Mouse (Mus musculus): ENCODE data around the gene Cables2. TPM values are rescaled to one million over a fixed set of nuclear protein-coding genes. Genes with fewer than 3 reads are reported as not detected.
"Not testable (repeated sequence)": the region's sequence is repeated elsewhere in the genome, so short reads cannot be mapped to it uniquely, and the experiment has no call there.

The Cables2 gene
- polyA plus RNA-seq, 1 experiment = 28.3 TPM

DNA sequence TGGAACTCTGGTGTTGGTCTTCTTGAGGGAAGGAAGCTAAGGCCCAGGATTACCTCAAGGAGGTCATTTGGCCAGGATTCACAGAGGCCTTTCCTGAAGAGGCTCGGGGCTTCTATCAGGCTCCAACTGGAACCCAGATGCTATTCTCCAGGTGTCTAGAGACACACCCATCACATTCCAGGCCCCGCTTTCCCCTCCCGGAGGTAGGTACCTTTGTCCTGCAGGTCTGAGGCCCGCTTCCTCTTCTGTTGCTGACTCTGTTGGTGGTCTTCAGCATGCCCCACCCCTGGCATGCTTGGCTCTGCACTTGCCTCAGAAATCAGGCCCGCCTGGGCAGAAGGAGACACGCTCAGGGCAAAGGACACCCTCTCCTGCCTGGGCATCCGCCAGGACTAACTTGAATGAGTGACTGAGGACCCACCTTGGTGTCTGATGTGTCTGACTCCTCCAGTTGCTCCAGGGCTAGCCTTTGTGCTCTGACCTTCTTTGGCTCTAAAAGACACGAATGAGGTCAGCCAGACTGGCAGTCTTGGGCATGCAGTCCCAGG is 4.6 kb upstream of the Cables2 start:
- no peak for DNase-seq (ENCODE audit: low spot score)

DNA sequence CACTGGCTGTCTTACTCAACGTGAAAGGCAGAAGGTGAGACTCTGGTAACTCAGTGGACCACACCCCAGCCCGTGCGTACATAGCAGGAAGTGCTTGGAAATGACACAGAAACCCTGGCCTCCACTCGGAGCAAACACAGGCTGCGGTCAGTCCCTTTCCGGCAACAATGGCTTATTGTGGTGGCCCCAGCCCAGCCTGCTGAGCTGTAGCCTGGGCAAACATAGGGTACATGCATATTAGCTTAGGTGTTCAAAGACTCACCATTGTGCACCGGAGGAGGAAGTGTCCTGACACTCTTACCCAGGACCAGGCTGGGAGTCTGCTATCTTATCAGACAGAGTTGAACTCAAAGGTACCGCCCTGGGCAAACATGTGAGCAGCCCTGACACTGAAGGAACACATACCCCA is 3.6 kb upstream of the Cables2 start:
- DNase-seq (ENCODE audit: low spot score) = peak; percentile 41

DNA sequence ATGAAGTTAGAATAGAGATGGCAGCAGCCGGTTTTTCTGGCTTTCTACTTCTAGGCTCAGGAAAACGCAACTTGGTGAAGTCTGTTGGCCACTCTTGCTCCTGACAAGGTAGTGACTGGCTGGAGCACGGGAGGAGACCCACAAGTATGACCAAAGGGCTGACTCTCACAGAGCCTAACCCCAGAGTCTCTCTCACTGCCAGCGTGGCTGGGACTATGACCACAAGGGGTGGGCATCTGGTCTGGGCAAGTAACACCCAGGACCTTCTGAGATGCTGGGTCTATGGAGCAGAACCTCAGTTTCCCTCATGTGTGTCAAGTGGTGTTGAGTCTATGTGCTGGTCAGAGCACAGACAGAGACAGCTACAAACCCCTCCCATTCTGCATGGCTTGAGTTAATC is 3.1 kb upstream of the Cables2 start:
- no peak for DNase-seq (ENCODE audit: low spot score)

DNA sequence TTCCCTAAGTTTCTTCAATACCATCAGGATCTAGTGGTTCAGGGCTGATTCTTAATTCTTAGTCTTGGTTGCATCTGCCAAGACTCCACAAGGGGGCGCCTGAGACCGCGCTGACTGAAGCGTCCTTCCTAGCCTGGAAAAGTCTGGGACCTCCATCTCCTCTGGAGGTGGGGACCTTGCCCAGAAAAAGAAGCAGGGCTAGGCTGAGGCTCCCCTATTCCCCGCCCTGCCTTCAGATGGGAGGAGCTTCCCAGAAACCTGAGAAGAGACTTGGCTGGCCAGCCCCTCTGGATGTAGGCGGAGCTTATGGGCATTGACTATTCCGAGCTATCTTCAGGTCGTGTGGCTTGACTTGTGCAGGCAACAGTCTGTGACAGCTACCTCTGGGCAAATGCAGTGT is 2.5 kb upstream of the Cables2 start:
- DNase-seq (ENCODE audit: low spot score) = peak; percentile 78

DNA sequence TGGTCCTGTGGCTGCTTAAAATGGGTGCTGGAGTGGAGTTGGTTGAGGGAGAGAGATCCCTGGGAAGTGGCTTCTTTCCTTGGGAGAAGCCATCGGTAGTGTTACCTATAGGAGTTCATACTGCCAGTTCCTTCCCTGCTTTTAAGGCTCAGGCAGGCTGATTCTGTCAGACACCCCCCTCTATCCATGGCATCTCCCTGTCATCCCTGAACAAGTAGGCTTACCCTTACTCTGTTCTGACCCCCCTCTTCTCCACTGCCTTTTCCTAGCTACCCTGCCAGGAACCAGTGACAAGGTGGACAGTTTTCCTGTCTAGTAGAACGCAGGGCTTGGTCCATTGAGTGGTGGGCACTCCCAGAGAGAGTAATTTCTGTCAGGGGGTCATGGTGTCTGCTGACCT is 1.2 kb upstream of the Cables2 start:
- DNase-seq (ENCODE audit: low spot score) = no peak

DNA sequence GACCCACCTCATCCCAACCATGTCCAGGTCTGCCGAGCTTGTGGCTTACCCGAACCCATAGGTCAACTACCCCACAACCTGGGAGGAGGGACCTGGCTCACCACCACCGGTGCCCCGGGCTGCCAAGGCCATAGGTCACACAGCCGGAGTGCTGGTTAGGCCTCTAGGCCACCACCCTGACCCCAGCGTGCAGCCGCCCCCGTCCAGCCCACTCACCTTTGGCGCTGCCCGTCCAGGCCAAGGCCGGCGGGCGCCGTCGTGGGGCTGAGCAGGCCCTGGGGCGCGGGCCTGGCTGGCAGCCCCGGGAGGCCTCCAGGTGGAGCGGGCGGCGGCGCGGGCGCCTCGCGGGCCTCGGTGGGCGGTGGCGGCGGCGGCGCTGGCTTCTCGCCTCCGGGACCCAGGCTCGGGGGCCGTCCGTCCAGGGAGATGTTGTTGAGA is 393 bp downstream of the Cables2 start:
- peak; percentile 74 for DNase-seq (ENCODE audit: low spot score)

DNA sequence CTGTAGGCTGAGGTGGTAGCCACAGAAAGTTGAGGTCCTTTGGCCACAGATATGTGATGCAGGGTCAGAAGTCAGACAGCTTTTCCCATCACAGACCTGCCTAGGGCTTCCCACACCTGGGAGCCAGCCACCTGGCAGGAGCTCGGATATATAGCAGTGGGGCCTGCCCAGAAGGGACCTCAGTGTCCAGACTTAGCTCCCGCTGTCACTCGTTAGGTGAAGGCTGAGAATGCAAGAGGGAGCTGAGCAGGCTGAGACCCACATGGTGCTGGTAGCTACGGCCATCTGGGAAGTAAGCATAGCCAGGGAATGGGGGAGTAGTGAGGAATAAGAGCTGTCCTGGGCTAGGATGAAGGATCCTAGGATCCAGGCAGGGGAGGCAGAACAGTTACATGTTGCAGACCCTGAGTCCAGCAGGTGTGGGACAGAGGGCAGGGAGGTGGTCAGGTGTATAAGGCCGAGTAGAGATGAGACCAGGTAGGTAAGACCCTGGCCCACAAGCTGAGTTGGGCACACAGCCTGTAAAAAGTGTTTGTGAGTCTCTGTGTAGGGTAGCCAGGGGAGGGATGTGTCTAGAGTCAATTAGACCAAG is 1.4 kb downstream of the Cables2 start:
- no peak for DNase-seq (ENCODE audit: low spot score)

DNA sequence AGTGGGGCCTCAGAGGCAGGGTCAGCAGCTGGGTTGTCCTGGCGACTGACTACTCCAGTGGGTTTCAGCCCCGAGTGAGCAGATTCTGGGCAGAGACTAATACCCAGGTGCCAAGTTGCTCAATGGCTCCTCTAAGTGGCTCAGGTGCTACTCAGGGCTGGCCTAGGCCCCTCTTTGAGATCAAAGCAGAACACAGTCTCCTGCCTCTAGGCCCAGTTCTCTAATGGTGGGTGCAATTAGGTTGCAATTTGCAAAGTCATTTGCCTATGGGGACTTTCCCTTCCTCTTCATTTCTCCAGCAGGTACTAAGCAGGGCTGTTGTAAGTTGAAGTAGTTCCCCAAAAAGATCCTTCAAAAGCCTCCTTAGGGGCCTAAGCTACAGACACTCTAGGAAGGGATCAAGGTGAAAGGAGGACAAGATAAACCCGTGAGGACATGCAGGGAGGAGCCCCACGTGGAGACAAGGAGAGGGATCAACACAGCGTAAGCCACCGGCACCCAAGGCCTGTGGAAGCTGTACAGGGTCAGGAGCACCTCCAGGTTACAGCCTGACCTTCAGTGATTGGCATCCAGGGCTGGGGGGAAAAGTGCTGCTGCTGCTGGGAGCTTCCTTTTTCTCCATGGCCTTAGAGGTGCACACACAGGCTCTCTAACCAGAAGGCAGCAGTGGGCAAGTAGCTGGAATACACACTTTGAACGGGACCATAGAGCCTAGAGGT is 2.6 kb downstream of the Cables2 start:
- DNase-seq (ENCODE audit: low spot score) = no peak

DNA sequence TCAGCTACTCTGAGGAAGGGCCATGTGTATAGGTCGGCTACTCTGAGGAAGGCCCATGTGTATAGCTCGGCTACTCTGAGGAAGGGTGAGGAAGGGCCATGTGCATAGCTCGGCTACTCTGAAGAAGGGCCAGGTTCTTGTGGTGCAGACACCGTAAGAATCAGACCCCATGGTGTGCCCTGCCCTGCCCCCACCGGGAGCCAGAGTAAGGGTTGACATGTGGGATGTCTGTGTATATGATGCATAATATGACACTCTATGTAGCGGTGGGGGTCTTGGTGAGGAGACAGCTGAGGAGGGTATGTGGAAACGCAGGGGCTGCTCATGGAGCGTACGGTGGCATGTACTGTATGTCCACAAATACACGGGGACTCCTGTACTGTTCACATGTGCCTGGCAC is 4.0 kb downstream of the Cables2 start:
- no peak for DNase-seq (ENCODE audit: low spot score)

DNA sequence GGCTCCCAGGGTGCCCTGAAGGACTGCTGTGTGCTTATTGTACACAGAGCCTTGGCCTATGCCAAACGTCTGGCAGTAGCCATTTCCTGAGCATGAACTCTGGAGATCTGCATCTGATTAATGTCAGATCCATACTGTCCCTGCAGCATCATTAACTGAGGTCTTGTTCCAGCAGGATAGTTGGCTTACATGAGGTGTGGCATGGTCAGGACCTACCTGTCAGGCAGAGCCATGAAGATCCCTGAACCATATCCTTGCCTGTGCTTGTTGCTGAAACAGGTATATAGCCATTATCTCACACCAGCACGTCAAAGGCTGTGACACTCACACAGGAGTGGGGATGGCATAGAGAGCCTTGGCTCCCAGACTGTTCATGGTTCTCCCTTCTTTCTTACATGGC is 5.3 kb downstream of the Cables2 start:
- no peak for DNase-seq (ENCODE audit: low spot score)

DNA sequence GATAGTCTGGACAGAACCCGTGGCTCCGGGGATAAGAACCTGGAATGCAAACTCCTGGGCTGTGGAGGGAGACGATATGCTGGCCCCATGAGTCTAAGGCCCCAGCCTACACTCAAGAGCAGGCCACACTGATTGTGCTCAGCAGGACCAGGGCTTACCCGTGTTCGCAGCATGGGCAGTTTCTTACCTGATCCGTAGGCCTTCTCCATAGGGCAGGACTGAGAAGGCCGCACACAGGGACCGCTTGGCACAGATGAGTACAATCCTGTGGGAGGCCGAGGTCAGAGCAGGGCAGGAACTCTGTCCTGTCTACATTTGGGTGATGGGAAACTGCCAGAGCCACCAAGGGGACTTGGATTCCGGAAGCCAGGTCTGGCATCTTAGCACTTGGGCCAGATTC is 10.4 kb downstream of the Cables2 start:
- no peak for DNase-seq (ENCODE audit: low spot score)

DNA sequence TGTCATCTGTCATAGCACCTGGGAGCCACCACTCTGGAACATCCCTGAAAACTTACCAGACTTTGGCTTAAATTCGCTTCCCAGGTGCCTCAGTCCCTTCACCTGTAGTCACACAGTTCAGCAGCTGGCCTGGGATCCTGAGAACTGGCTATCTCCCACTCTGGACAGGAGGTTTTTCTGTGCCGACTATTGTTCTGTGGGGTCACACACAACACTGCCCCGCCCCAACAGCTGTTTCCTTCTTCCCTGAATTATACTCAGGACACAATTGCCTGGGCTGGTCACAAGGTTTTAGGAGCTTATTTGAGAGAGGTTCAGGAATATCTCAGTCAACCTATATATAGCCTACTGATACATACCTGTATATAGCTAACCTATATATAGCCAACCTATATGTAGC is 10.9 kb downstream of the Cables2 start:
- DNase-seq (ENCODE audit: low spot score) = no peak

DNA sequence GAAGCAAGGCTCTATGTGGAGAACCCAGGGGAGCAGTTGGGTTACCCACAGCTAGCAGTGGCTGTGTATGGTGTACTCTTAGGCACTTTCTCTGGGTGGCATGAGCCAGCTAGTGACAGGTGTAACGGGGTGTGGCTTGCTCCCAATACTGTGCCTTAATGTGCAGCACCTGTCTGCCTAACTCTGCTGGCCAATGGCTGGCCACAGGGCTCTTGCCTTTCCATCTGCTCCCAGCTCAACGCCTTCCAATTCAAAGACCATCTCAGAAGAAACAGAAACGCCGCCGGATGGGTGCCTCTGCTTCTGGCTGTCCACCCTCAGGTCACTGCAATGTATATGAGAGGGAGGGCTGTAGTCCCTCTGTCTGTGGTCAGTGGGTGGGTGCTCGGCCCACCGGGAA is 11.4 kb downstream of the Cables2 start:
- DNase-seq (ENCODE audit: low spot score) = no peak

DNA sequence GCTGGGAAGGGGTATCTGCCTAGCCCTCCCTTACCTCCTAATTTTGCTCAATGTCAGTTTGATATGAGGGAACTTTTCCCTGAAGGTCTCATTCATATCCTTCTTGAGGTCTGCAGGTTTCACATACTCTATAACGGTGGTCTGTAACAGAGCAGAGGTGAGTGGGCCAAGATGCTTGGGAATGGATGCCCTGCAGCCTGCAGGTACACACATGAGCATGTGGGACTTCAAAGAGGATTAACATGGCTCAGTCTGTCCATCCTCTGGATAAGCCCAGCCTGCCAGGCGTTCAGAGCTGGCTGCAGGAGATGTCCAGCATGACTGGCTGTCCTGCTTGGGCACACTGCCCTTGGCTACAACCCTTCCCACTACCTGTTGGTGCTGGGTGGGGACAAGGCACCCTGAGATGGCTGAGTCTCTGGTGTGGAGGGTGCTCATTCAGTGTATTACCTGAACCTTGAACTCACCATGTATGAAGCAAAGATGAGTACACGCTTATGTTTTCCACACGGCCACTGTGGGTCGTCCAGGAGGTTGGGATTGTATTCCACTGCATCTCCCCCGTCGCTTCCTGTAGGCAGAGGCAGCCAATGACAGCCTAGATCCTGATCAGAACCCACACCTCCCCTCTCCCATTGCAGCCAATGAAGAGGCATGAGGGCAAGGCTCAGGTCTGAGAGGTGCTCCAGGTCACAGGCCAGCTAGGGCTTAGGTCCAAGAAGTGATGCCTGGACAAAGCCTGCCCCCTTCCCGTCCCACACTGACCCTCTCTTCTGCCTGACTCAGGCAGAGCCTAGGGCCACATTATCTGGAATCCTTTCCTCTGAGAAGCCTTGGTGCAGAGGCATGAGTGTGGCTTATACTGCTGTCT is 12.5 kb downstream of the Cables2 start:
- no peak for DNase-seq (ENCODE audit: low spot score)

DNA sequence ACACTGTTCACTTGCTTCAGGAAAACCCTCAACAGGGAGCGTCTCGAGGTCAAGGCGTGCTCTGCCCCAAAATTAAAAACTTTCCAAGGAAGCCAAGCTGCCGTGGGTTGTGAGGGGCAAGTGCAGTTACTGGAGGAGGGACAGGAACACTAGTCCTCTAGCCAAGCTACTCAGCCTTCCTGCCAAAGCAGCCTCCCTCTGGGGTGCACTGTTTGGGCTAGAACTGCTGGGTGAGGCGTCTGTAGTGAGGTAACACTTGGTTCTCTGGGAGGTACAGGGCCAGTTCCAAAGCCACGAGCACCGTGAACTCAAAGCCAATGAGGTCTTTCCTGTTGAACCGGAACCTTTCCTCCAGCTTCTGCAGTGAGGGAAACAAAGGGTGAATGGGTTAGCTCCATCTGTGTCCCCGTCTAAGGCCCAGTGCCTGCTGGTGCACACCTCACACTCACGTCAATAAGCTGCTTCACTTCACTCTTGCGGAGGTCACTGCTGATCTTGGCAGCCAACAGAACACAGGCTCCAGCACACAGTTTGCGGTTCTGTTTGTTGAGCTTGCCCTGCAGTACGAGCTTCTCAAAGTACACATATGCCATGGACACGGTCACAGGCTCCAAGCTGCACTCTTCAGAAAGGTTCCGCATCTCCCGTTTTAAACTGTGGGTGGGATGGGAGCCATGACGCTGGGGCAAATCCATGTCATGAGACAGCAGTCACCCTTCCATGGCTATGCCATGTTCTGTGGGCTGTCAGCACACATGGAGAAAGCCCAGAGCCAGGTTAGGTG is 13.3 kb downstream of the Cables2 start:
- DNase-seq (ENCODE audit: low spot score) = not testable (repeated sequence)

DNA sequence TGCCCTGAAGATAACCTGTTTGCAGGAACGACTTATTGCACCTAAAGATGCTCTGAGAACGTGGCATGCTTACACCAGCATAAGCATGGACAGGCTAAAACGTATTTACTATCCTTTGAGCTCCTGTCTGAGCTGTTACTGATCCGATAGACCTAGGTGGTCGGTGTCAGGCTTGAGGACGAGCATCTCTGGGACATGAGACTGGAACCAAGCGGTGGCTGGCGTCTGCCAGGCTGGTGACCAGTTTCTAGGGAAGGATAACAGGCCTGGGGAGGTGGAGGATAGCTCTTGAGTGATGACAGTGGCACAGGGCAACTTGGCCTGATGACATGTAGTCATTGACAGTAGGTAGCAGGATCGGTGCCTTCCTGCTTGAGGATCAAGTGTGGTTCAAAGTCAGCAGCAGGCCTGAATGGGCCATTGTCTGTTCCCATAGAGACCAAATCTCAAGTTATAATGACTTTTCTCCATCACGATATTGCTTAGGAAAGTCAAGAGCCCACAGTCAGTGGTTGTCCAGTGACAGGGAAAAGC is 14.3 kb downstream of the Cables2 start:
- DNase-seq (ENCODE audit: low spot score) = not testable (repeated sequence)

DNA sequence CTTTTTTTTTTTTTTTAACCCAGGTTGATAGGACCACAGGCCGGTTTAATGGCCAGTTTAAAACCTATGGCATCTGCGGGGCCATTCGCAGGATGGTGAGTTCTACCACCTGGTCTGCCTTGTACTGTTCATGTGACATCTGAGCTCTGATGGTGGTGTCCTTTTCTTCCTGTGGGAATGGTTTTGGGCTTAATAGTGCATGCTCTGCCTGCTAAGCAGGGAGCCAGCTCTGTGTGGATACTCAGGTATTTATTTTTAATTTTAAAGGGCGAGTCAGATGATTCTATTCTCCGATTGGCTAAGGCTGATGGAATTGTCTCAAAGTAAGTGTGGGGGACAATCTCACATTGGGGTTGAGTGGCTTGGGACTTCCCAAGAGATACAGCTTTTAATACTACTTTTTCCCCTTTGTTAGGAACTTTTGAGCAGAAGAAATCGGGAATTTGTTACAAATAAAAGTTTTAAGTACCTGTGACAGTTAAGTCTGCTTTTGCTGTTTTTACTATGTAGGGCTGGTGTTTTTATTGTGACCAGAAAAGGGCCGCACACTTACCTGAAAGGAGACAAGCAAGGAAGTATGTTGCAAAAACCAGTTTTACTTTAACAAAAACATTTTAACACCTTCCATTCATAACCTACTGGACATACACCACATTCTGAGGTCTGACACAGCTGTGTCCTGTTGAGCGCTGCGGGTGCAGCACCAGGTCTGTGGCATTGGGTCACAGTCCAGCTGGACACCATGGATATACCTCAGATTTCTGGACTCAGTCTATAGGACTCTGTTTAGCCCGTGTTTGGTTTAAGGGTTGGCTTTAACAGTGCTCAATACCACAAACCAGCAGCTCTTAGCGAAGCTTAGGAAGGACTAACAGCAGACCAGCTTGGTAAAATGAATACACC is 15.1 kb downstream of the Cables2 start:
- no peak for DNase-seq (ENCODE audit: low spot score)

DNA sequence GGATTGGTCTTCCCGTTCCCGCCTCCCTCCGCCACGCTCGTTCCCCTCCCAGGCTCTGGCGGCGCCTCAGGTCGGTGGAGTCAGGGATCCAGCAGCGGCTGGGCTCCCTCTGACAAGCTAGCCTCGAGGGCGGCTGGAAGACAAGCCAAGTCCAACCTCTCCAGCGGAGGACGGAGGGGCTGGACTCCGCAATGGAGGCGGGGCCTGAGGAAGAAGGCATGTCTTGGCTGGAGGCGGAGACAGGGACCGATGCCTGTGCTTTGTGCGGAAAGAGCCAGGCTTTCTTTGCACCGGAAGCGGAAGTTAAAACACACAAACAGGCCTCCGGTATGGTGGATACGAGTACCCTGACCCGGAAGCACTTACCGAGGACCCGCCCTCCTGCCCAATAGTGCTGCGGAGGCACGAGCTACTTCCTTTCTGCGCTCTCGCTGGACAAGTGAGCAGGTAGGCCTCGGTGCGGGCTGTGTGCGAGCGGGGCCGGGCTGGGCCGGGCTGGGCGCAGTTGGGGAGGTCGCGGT is 16.2 kb downstream of the Cables2 start, which contains the start of gene Rps21:
Gene Rps21, plus strand, starts transcription at position 377 of the 521 bp plus-strand sequence.
- DNase-seq (ENCODE audit: low spot score) = peak; percentile 88

DNA sequence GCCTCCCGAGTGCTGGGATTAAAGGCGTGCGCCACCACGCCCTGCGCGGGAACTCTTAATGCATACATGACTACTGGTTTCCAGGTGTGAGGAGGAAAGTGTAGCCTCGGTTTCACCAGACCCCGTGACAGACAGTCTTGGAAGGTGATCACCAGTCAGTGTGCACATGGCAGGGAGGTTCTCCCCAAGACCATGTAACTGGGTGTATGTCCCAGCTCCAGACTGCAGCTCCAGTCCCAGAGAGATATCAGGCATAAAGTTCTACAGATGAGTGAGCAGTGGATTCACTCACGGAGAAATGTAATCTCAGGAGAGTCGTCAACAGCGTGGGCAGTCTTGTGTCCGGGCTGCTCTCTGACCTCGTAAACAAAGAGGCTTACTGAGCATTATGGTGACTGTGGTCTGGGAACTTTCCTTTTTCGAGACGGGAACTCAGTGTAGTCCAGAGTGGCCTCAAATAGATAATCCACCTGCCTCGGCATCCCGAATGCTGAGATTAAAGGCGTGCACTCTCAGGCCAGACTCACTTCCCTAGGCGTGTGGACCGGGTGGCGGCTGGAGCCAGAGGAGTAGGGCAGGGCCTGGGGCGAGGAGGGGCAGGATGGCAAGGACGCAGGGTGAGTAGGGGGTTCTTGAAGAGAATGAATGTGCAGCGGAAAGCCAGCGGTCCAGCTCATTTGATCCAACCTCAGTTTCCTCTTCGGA is 16.8 kb downstream of the Cables2 start:
- no peak for DNase-seq (ENCODE audit: low spot score)
